Mouse (Mus musculus) layer of hippocampus, postnatal 14 days (tissue): ENCODE data around the gene Phactr1. TPM values are rescaled to one million over a fixed set of nuclear protein-coding genes. Genes with fewer than 3 reads are reported as not detected.
A peak's percentile ranks its signal among the peaks of the same experiment; 100 is the strongest.

Experiments used
- DNase-seq, 2 experiments: peaks; one replicate each; pipeline ENCODE4 v3.0.0; 2021 to 2022; ENCODE audit warnings: low spot score in 2 of 2, mixed read lengths in 1 of 2
- long read RNA-seq, 2 experiments: library from polyadenylated mRNA; stranded (forward); transcript quantifications; one replicate each; pipeline ENCODE4 v2.0.0; 2021
- total RNA-seq, 2 experiments: library from RNA; stranded (reverse); gene quantifications; 2 replicates each; pipeline ENCODE4 v1.2.3; 2021

Phactr1 gene
- 100 to 1,000 TPM; 276 to 284 TPM for total RNA-seq
- long read RNA-seq, experiment 1, partial matches to known transcripts: 36 of 88 reads
- long read RNA-seq, experiment 1, other reads (novel, unspliced or antisense): 51 of 88 reads
- long read RNA-seq, experiment 2, partial matches to known transcripts: 51 of 131 reads
- long read RNA-seq, experiment 2, other reads (novel, unspliced or antisense): 75 of 131 reads

GRCm38 (mm10) chr13:42680391-42680994, at the start of gene Phactr1:
Phactr1 (plus strand) TSS chr13:42680623.
- DNase-seq: peak; percentile 44 to 51

DNA sequence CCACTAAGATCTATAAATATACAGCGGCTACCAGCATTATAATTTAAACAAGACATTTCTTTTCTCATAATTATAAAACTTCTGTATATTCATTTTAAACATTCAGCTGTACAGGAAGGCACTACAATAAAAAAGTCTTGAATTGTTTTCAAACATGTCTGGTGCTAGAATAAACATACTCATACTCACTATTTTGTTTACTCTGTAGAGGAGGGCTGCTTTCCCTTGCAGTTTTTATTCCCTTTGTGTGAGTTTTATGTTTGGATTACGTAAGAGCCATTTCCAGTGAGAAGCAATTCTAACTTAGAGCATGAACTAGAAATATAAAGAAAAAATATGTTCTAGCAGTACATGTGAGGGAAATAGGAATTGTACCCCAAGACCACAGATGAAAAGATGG, 45.5 kb upstream of the Phactr1 start:
- no peak for DNase-seq

GRCm38 (mm10) chr13:42650228-42650627, 30.2 kb upstream of the Phactr1 start:
- DNase-seq: no peak

DNA sequence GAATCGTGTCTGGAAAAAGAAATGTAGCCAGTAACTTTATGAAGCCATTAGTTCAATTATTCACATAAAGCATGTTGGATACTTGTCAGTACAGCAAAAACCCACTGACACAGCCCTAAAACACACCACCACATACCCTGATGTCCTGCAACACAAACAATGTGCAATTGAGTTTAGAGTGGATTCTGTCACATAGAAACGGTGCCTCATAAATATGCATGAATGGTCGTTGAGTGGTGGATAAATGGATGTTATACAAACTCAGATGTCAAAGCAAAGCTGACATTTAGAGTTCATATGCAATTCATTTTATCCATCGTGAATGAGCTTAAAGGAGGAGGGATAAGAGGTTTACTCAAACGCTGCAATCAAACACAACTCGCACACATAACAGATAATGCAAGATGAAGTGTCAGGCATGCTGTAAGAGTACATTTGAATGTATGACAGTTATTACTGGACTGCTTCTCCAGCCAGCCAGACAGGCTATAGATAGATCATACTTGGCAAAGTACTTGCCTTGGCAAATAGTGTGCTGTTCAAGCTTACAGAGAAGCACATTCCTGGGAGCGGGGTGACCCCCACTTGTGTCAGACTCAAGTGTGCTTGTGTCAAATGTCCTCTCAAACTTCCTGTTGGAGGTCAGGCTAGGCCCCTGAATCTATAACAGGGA, 23.6 kb upstream of the Phactr1 start:
- DNase-seq: no peak

GRCm38 (mm10) chr13:42671651-42672290, 8.7 kb upstream of the Phactr1 start:
- no peak for DNase-seq

- DNase-seq: peak in 1 of 2 experiments; percentile 42
These were observed 876 bp downstream of the Phactr1 start for GRCm38 (mm10) chr13:42681299-42681698.

DNA sequence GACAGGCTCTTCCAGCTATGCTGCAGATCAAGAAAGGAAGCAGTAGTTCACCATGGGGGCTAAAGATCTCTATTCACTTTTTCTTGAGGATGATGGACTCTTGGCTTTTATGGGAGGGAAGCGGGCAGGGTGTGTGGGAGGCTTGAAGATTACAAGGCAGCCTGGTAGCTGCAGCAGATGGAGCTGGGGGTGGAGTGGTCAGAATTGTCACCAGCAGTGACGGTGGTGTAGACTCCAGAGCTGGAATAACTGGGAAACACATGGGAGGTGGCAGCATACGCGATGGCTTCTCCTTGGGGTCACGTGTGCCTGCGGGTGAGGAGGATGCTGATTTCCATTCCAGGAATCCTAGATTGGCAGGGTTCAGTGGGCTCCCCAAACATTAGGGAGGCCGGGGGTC, 3.8 kb downstream of the Phactr1 start:
- DNase-seq: peak in 1 of 2 experiments; percentile 24

DNA sequence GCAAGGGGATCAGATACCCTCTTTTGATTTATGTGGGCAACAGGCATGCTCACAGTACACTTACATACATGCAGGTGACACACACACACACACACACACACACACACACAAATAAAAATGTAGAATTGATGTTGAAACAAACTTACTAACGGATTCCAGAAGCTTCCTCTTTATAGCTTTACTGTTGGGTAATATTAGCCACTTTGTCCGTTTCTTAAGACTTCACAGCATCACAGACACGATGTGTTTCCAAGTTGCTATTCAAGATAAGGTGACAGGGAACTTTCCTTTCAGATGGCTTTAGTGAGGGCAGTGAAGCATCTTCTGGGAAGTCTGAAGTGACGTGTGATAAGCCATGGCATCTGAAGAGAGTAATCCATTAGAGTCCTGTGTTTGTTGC, 11.8 kb downstream of the Phactr1 start:
- DNase-seq: no peak

- peak in 1 of 2 experiments; percentile 64 for DNase-seq
These were observed 16.2 kb downstream of the Phactr1 start for GRCm38 (mm10) chr13:42696641-42697040.

GRCm38 (mm10) chr13:42709148-42709547, 28.7 kb downstream of the Phactr1 start:
- no peak for DNase-seq

GRCm38 (mm10) chr13:42709611-42710331, 29.3 kb downstream of the Phactr1 start:
- peak; percentile 28 to 29 for DNase-seq

DNA sequence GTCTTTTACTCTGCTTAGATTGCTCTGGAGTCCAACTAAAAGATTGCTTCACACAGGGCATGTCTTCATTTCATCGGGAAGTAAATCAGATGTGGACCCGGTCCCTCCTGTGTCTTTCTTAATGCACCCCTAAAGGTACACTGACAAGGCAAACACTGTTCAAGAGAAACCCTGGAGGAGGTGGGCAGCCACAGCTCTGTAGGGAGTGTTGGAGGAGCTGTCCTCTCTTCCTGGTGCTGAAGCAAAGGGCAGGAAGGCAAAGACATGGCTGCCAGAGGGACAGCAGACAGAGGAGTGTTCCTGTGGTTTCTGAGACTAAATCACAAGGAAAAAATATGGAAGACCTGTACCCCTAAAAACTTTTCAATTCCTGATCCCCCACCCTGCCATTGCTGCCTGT, 31.1 kb downstream of the Phactr1 start:
- DNase-seq: no peak

DNA sequence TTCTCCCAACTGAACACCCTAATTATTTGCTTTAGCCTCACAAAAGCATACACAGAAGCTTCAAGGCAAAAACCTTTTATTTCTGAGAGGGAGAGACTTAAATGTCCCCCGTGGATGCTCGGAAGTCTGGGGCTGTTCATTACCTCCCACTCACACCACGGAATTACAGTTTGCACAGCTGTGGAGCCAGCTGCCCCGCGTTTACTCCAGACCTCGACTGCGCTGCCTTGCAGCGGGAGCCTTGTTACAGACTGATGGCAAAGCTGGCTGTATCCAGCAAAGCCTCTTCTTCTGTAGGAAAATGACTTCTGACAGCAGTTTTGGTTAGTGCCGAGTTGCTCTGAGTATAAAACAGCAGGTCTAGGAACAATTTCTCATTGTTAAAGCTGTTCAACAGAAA, 39.0 kb downstream of the Phactr1 start:
- DNase-seq: no peak

GRCm38 (mm10) chr13:42720135-42720534, 39.7 kb downstream of the Phactr1 start:
- no peak for DNase-seq

- no peak for DNase-seq
These were observed 40.2 kb downstream of the Phactr1 start for GRCm38 (mm10) chr13:42720648-42721047.

DNA sequence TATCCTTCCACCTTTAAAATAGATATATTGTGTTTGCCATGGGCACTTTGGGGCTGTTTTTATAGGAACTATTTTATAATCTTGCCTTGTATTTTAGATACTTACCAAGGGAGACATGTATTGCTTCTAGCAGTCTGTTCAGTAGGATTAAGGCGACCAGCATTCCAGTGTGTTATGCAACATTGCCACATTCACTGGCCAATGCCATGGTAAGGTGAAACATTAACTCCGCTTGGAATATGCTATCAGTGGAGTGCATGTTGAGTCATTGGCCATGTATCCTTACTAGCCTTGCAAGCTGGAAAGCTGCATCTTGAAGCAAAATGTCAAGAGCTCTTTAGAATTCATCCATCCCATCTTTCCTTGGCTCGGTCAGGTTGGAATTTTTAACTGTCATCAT, 43.6 kb downstream of the Phactr1 start:
- DNase-seq: no peak

DNA sequence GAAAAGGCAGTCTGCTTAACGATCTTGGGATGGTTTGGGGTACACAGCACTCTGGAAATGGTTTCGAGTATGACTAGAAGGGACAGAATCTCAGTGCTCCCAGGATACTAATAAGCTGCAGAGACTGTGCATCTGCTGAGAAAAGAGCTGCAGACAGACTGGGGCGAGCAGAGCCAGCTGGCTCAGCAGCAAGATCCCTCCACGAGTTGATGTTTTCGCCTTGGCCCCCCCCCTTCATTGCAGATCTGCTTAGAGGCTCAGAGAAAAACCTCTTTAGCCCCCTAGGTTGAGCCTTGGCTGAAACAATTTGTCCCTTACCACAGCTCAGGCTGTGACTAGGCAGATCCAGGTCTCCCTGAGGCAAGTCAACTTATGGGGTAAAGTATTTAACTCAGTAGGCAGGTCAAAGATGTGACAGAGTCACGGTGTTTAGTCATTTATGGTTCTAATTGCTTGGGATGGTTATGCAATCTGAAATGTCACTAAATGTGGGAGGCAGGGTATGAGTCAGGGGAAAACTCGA, 45.3 kb downstream of the Phactr1 start:
- peak in 1 of 2 experiments; percentile 33 for DNase-seq

DNA sequence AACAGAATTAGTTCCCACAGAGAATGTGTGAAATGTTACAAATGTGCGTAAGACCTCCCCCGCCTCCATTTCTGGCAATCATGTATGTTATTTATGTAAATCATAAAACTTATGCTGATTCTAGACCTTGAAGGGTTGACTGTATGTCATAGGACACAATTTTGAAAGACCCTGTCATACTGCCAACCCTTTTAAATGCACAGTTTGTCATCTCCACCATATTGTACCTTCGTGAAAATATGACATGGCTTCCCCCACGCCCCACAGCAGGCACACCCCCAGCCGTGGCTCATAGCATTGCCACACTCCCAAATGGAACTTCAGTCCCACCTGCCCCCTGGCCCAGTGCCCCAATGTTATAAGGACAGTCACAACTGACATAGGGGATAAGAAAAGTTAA, 57.1 kb downstream of the Phactr1 start:
- no peak for DNase-seq

GRCm38 (mm10) chr13:42738152-42738551, 57.7 kb downstream of the Phactr1 start:
- no peak for DNase-seq

GRCm38 (mm10) chr13:42742226-42742625, 61.8 kb downstream of the Phactr1 start:
- DNase-seq: no peak

DNA sequence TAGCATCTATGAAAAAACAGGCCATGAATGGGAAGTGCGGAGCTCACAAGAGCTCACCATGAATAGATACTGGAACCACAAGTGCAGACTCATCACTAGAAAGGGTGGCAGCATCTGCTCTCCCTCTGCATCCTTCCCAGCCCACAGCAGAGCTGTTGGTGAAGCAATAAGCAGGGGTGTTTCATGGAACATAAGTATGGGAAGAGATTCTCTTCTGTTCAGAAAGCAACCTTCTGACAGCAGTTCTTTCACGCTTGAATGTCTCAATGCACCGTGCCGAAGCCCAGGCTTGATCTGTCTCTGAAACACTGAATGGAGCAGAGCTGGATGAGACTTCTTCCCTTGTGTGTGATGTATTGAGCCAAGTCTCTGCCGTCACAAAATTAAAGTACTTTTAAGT, 64.0 kb downstream of the Phactr1 start:
- peak; percentile 31 to 42 for DNase-seq
